Mouse (Mus musculus) adrenal gland (tissue): ENCODE results near the gene Usp3.

Experiments
- intact Hi-C: fragments of 180-260 bp; cut with DNase I; formaldehyde crosslinking; loops from one replicate; pipeline ENCODE4 v1.15.1; 2025
- long read RNA-seq, 2 experiments: library from polyadenylated mRNA; unstranded; transcript quantifications; one replicate each; pipeline ENCODE4 v2.0.0; 2020; ENCODE audit warnings: borderline replicate concordance in 1 of 2; ENCODE audit not compliant: insufficient replicate concordance in 1 of 2

Usp3 gene
- long read RNA-seq, experiment 1, full-length matches to known transcripts, result 11 of 28 reads
- long read RNA-seq, experiment 1, partial matches to known transcripts, result 6 of 28 reads
- long read RNA-seq, experiment 1, other reads (novel, unspliced or antisense), result 11 of 28 reads
- long read RNA-seq, experiment 2, full-length matches to known transcripts, result 9 of 24 reads
- long read RNA-seq, experiment 2, partial matches to known transcripts, result 6 of 24 reads
- long read RNA-seq, experiment 2, other reads (novel, unspliced or antisense), result 9 of 24 reads

- intact Hi-C loops, result loop anchor here (5.0 kb wide), 2 partner anchors 36 to 76 kb away; no protein-coding TSS in a partner anchor
Observed at GRCm38 (mm10) chr9:66592708-66593612, at the start of gene Usp3. Gene Usp3 (minus strand): TSS chr9:66593142.

DNA sequence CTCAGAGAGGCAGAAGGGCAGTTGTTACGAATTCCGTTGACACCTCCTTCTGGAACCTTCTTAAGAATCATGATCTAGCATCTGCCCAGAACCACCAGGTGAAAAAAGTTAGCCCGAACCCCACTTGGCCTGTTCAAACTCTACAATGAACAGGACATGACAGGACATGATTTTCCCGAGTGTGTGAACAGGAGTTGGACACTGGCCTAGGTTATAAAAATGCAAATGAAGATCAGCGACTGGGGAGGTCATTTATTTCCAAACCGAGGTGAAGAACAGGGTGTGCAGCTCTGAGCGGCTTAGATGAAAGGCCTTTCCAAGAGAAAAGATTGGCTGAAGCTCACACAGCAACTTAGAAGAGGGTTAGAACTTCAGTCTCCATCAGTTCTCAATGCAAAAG is 47.5 kb upstream of the Usp3 start:
- intact Hi-C loops, result no loop called here

- intact Hi-C loops, result no loop called here
Observed at GRCm38 (mm10) chr9:66639626-66640025, 46.7 kb upstream of the Usp3 start.

DNA sequence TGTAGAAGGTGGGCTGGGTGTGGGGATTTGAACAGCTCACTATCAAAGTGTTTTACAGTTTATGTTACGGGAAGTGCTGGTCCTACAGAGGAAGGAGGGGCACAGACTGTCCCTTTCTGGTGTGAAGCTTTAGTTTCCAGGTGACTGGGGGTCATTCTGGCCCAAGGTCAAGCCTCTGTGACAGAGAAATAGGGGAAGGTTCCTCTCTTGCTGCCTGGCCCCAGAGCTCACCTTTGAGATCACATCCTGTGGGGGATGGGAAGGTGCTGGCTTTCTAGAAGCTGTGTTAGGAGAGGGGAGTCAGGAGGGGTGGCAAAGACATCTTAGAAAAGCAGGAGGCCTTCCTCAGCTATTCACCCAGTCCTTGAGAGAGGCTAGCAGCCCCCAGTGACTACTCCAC is 39.5 kb upstream of the Usp3 start:
- intact Hi-C loops, result no loop called here

DNA sequence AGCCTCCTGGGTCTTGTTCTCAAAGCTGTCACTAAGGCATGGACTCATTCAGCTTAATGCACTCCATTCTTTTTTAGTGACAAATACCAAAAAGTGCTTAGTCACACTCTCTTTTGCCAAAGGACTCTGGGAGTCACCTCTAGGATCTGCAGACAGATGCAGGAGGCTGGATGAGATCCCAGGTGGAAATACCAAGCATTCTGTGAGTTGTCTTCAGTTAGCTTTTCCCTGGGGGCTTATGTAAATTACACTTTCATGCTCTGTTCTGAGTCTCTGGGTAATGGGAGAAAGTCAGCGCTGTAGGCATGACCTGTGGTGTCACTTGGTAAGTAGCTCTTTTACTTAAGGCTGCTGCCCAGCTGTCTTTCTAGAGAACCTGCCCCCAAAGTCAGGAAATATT is 38.0 kb upstream of the Usp3 start:
- intact Hi-C loops, result no loop called here

DNA sequence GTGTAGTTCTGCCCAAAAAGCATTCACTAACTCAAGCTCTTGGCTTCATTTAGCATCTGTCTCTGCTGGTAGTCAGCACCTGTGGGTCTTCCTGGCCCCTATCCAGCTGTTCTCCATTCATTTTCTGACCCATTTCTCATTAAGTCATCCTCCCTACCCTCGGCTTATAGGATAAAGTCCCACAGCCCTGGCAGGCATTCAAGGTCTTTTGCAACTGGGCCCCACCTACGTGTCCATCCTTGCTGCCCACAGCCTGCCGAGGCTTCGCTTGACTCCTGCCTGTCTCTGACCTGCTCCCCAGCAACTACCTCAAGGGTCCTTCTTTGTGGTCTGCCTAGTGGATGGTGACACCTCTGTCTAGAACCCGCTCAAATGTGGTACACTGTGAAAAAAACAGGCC is 33.7 kb upstream of the Usp3 start:
- intact Hi-C loops, result no loop called here

GRCm38 (mm10) chr9:66625974-66626530 is 33.1 kb upstream of the Usp3 start:
- intact Hi-C loops, result no loop called here

- intact Hi-C loops, result no loop called here
Observed at GRCm38 (mm10) chr9:66624873-66625272, 31.9 kb upstream of the Usp3 start.

GRCm38 (mm10) chr9:66623627-66624026 is 30.7 kb upstream of the Usp3 start:
- intact Hi-C loops, result no loop called here

DNA sequence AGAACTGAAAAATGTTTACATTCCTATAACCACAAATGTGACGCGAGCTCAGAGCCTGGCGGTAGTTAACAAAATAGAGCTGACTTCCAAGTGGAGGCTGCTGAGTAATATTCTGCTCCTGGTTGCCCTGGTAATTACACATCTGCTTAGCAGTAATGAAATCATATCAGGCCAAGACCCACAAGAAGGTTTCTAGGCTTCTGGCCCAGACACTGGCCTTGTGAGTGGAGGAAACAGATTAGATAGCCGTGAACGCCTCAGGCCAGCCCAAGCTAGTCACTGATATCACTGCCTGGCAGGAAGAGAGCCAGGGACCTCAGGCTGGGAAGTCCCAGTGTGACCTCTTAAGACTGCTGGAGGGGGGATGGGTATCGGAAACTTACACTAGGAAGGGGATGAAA is 27.6 kb upstream of the Usp3 start:
- intact Hi-C loops, result no loop called here

DNA sequence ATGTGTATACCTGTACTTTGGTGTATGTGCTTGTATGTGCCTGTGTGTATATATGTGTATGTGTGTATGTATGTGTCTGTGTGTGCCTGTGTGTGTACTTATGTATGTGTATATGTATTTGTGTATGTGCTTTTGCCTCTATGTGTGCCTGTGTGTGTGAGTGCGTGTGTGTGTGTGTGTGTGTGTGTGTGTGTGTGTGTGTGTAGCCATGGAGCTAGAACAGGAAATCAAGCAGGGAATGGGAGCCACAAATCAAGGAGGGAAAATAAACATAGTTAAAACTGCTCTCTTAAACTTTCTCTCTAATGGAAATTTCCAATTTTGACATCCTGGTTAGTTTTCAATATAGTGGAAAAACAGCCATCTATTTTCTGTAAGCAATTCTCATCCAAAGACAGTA is 27.1 kb upstream of the Usp3 start:
- intact Hi-C loops, result no loop called here

GRCm38 (mm10) chr9:66617812-66618211 is 24.9 kb upstream of the Usp3 start:
- intact Hi-C loops, result loop anchor here (5.0 kb wide), 1 partner anchor 101 kb away; no protein-coding TSS in a partner anchor

- intact Hi-C loops, result loop anchor here (5.0 kb wide), 1 partner anchor 100 kb away; no protein-coding TSS in a partner anchor
Observed at GRCm38 (mm10) chr9:66616858-66617257, 23.9 kb upstream of the Usp3 start.

DNA sequence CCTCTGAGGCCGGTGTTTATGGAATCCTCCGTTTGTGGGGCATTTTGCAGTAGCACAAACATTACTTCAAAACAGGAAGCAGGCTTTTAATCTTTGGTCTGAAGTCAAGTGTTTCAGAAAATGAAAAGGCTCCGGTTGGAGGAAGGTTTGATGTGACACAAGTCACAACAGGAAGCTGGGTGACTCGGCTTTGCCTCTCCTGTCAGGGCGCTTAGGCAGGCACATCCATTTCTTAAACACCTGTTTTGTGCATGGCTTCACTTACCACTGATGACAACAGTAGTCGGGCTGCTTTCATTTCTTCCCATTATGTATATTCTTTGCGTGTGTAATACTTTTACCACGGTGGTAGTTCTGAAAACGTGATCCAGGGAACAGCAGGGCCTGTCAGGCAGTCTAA is 22.2 kb upstream of the Usp3 start:
- intact Hi-C loops, result loop anchor here (5.0 kb wide), 1 partner anchor 98 kb away; no protein-coding TSS in a partner anchor

DNA sequence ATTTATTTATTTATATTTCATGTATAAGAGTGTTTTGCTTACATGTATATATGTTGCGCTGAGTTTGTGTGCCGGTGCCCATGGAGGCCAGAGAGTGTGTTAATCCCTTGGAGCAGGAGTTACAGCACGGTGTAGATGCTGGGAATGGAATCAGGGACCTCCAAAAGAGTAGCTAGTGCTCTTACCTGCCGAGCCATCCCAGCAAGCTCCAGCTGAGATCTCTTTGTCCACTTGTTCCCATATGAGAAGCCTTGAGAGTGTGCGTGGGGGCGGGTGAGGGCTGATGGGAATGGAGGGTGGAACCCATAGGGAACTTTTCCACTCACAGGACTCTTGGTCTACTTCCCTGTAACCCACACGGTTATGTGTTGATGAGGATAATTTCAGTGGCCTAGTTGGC is 21.6 kb upstream of the Usp3 start:
- intact Hi-C loops, result no loop called here

- intact Hi-C loops, result no loop called here
Observed at GRCm38 (mm10) chr9:66613667-66614066, 20.7 kb upstream of the Usp3 start.

- intact Hi-C loops, result no loop called here
Observed at GRCm38 (mm10) chr9:66611478-66612093, 18.6 kb upstream of the Usp3 start.

DNA sequence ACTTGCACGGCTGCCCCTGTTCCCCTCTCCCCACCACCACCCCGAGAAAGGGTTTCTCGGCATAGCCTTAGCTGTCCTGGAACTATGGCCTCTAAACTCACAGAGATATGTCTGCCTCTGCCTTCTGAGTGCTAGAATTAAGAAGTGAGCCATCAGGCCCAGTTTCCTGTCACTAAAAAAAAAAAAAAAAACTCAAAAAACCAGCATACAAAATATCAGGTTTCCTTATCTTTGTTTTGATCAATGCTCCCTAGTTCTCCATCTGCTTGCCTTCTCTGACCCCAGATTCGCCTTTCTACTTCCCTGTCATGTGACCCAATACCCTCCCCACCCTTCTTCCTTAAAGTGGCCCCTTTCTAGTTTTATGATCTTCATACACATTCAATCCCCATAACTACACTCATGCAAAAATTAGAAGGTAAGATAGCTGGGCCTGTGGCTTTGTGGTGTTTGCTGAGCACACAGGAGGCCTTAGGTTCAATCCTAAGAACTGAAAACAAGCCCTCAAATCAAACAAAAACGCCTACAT is 15.9 kb upstream of the Usp3 start:
- intact Hi-C loops, result no loop called here

DNA sequence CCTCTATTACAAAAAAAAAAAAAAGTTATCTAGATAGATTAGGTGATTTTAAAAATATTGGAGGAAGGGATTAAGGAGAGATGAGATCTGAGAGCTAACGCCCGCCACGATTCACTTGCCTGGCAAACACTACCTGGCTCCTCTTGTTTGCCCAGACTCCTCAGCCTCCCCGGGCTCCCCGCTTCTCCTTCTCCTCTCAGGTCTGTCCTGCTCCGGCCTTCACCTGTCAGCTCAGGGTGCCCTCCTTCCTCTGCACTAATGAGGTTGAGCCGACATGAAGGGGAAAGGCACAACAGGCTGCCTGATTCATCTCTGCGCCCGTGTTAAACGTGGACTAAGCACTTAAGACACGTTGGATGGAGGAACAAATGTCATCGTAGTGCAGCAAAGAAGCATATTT is 13.9 kb upstream of the Usp3 start:
- intact Hi-C loops, result no loop called here

GRCm38 (mm10) chr9:66605876-66606750 is 13.2 kb upstream of the Usp3 start:
- intact Hi-C loops, result no loop called here
